Comparison of ENCODE assay signal across 10 mouse cellular contexts in the genomic region with DNA sequence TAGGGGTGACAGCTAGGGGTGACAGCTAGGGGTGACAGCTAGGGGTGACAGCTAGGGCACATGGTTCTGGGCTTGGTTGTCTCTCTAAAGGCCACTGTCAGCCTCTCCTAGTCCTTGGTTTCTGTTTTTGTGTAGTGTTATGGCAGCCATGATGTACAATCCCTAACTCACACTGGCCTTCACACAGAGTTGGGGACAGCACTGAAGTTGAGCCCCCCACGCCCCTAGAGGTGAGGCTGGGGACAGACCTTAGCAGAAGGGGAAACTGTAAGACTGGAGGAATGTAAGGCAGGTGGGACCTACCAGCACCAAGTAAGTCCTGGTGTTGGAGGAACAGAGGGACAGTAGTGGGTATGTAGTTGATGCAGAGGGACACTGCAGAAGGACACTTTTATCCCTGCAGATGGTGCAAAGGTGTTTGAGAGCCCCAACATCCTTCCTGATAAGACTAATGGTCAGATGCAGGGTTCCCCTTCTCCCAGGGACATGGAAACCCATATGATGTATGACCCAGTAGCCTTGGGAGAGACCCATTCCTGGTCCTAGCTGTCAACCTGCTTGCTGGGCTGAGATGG. TPM values are rescaled to one million over a fixed set of nuclear protein-coding genes. Genes with fewer than 3 reads are reported as not detected.
DNase-seq lines count a peak whose midpoint lies in the region; ATAC-seq and TF ChIP-seq lines count a peak whose summit lies in the region.
"Had no signal": no experiment of that assay in that cellular context is flagged by ENCODE, and none has a peak within 500 bp of the region (broad histone marks: within the 10 kb centered on the region; RNA-seq: fewer than 3 reads in every experiment).

No protein-coding gene starts in this region.

- no peak for DNase-seq in heart, embryonic 10.5 days (ENCODE audit: low spot score)
- DNase-seq in heart, postnatal 36 days, result no peak
- DNase-seq in lung, postnatal 0 days (ENCODE audit: low spot score), result no peak
- DNase-seq in lung, postnatal 10 days, result no peak
- DNase-seq in naive thymus-derived CD4-positive, alpha-beta T cell, adult 2 months (ENCODE audit: low read depth), result peak; percentile 42
- DNase-seq in cerebellum, postnatal 25 days, result no peak
- no peak for DNase-seq in cerebellum, adult 18-20 months
- DNase-seq: right cerebral cortex, postnatal 14 days had no signal

- TF ChIP-seq EP300 in lung, postnatal 0 days (IDR thresholded peaks at IDR 0.05), result no peak

- intact Hi-C loops in heart, postnatal 36 days (cut with DNase I), result no loop called here

- no peak overlapping the region for H3K4me3 ChIP-seq in heart, embryonic 10.5 days
- H3K4me3 ChIP-seq in lung, postnatal 0 days (ENCODE audit: low read depth, low read length), result no peak overlapping the region

- TF ChIP-seq CTCF in lung, postnatal 0 days (IDR thresholded peaks at IDR 0.05), result no peak

- H3K4me1 ChIP-seq in heart, embryonic 10.5 days, result peaks cover 25% of the 10 kb centered on the region
- H3K4me1 ChIP-seq in lung, postnatal 0 days (ENCODE audit: insufficient read depth, low read depth, low read length), result no peaks in the 10 kb centered on the region; the same call in 1 of the 2 replicates

- 37% methylated on average over 1 of the region's 1 CpGs for WGBS in heart, embryonic 10.5 days
- 35% methylated on average over 1 of the region's 1 CpGs for WGBS in lung, postnatal 0 days

- H3K27me3 ChIP-seq in heart, embryonic 10.5 days (ENCODE audit: insufficient read depth, poor library complexity, severe bottlenecking), result peaks cover 9% of the 10 kb centered on the region; the same call in 1 of the 2 replicates
- no peaks in the 10 kb centered on the region for H3K27me3 ChIP-seq in lung, postnatal 0 days (replicated peaks; ENCODE audit: insufficient read depth, low read length)

- no peaks in the 10 kb centered on the region for H3K36me3 ChIP-seq in heart, embryonic 10.5 days
- no peaks in the 10 kb centered on the region for H3K36me3 ChIP-seq in lung, postnatal 0 days (ENCODE audit: insufficient read depth, low read length)

- peak overlapping the region; percentile 56 for H3K27ac ChIP-seq in heart, embryonic 10.5 days
- peak overlapping the region; percentile 66 for H3K27ac ChIP-seq in lung, postnatal 0 days (ENCODE audit: low read length)

- no peaks in the 10 kb centered on the region for H3K9me3 ChIP-seq in heart, embryonic 10.5 days
- H3K9me3 ChIP-seq in lung, postnatal 0 days (ENCODE audit: low read length), result no peaks in the 10 kb centered on the region

- no peak overlapping the region for H3K9ac ChIP-seq in lung, postnatal 0 days (replicated peaks; ENCODE audit: low read depth)

- H3K4me2 ChIP-seq in lung, postnatal 0 days (replicated peaks; ENCODE audit: low read depth, low read length), result peak overlapping the region; percentile 19; the same call in 1 of the 2 replicates

- ATAC-seq in lung, postnatal 0 days, result no peak
- peak; percentile 3 for ATAC-seq in granulocyte monocyte progenitor cell, adult 5-6 weeks (replicated peaks; ENCODE audit: poor library complexity, severe bottlenecking)
- ATAC-seq: forebrain, embryonic 16.5 days had no signal

RNA-seq across cellular contexts. Expression of gene Spi1, which starts 1.3 kb away (rescaled TPM):
- polyA plus RNA-seq in heart, embryonic 10.5 days (2016; fragmentation: Nextera tagmentation; extraction: Ambion mirVana), result 0.99 and 4.1 TPM in 2 replicates
- 1 to 10 TPM; 4.2 to 6.2 TPM for total RNA-seq in heart, postnatal 36 days (2021)
- 23.9 and 24.2 TPM in 2 replicates for polyA plus RNA-seq in lung, postnatal 0 days (2015; fragmentation: Nextera tagmentation; extraction: Ambion mirVana)
- total RNA-seq in granulocyte monocyte progenitor cell, adult 5-6 weeks (2014; fragmentation: Nextera tagmentation), result 208 and 244 TPM in 2 replicates
- 114 and 139 TPM in 2 replicates for total RNA-seq in granulocyte monocyte progenitor cell, adult 5-6 weeks (2017)

RNA-seq across cellular contexts. Expression of gene Slc39a13, which starts 13.2 kb away (rescaled TPM):
- 32.6 and 37.5 TPM in 2 replicates for polyA plus RNA-seq in heart, embryonic 10.5 days (2016; fragmentation: Nextera tagmentation; extraction: Ambion mirVana)
- total RNA-seq in heart, postnatal 36 days (2021), result 10 to 100 TPM; 21.7 to 24.2 TPM
- 32.6 and 34.4 TPM in 2 replicates for polyA plus RNA-seq in lung, postnatal 0 days (2015; fragmentation: Nextera tagmentation; extraction: Ambion mirVana)
- 10.0 and 35.1 TPM in 2 replicates for total RNA-seq in granulocyte monocyte progenitor cell, adult 5-6 weeks (2014; fragmentation: Nextera tagmentation)
- total RNA-seq in granulocyte monocyte progenitor cell, adult 5-6 weeks (2017), result 4.8 and 9.4 TPM in 2 replicates

RNA-seq across cellular contexts. Expression of gene Psmc3, which starts 29.6 kb away (rescaled TPM):
- 315 and 334 TPM in 2 replicates for polyA plus RNA-seq in heart, embryonic 10.5 days (2016; fragmentation: Nextera tagmentation; extraction: Ambion mirVana)
- 100 to 1,000 TPM; 211 to 237 TPM for total RNA-seq in heart, postnatal 36 days (2021)
- 181 and 186 TPM in 2 replicates for polyA plus RNA-seq in lung, postnatal 0 days (2015; fragmentation: Nextera tagmentation; extraction: Ambion mirVana)
- total RNA-seq in granulocyte monocyte progenitor cell, adult 5-6 weeks (2014; fragmentation: Nextera tagmentation), result 155 and 159 TPM in 2 replicates
- total RNA-seq in granulocyte monocyte progenitor cell, adult 5-6 weeks (2017), result 282 TPM in 2 replicates

RNA-seq across cellular contexts. Expression of gene Mybpc3, which starts 34.5 kb away (rescaled TPM):
- polyA plus RNA-seq in heart, embryonic 10.5 days (2016; fragmentation: Nextera tagmentation; extraction: Ambion mirVana), result 450 and 1,030 TPM in 2 replicates
- total RNA-seq in heart, postnatal 36 days (2021), result 1,000 to 10,000 TPM; 1,434 to 1,723 TPM
- polyA plus RNA-seq in lung, postnatal 0 days (2015; fragmentation: Nextera tagmentation; extraction: Ambion mirVana), result 4.7 and 6.5 TPM in 2 replicates
- 1.5 TPM in 1 of 2 replicates, not detected in the other for total RNA-seq in granulocyte monocyte progenitor cell, adult 5-6 weeks (2014; fragmentation: Nextera tagmentation)
- total RNA-seq in granulocyte monocyte progenitor cell, adult 5-6 weeks (2017), result 0.62 TPM in 1 of 2 replicates, not detected in the other
- polyA plus RNA-seq: forebrain, embryonic 16.5 days had no signal

RNA-seq across cellular contexts. Expression of gene Rapsn, which starts 48.0 kb away (rescaled TPM):
- polyA plus RNA-seq in heart, embryonic 10.5 days (2016; fragmentation: Nextera tagmentation; extraction: Ambion mirVana), result 6.6 and 13.8 TPM in 2 replicates
- 10 to 100 TPM; 16.9 to 17.8 TPM for total RNA-seq in heart, postnatal 36 days (2021)
- polyA plus RNA-seq in lung, postnatal 0 days (2015; fragmentation: Nextera tagmentation; extraction: Ambion mirVana), result 0.84 and 1.8 TPM in 2 replicates
- total RNA-seq in granulocyte monocyte progenitor cell, adult 5-6 weeks (2014; fragmentation: Nextera tagmentation), result 1.5 and 8.2 TPM in 2 replicates
- 0.39 TPM in 1 of 2 replicates, not detected in the other for total RNA-seq in granulocyte monocyte progenitor cell, adult 5-6 weeks (2017)

Comparison
In these comparisons a context has a peak if more than half of its experiments do, and no peak if none do; other contexts are left out.
1. RNA of gene Spi1, which starts 1.3 kb away (total RNA-seq): 114 to 244 TPM in granulocyte monocyte progenitor cell, adult 5-6 weeks; 4.2 to 6.2 TPM in heart, postnatal 36 days; every median in the first group is over 10 times any median in the second.